Mouse (Mus musculus) midbrain, embryonic 16.5 days (tissue): ENCODE data around the gene Exoc4. TPM values are rescaled to one million over a fixed set of nuclear protein-coding genes. Genes with fewer than 3 reads are reported as not detected.

Experiments used
- ATAC-seq: fragments of 200-750 bp; cut with Nextera tagmentation; 2 replicates; pipeline ENCODE4 v1.8.0; 2017; ENCODE audit warnings: moderate TSS enrichment
- H3K27ac ChIP-seq: fragments of 300-500 bp; sonication (generic); 2 replicates; pipeline ENCODE4 v1.5.1; 2014; ENCODE audit warnings: mild to moderate bottlenecking, low read length, mixed read lengths
- H3K27me3 ChIP-seq: fragments of 300-500 bp; sonication (generic); 2 replicates; pipeline ENCODE4 v1.6.1; 2014; ENCODE audit warnings: low read depth, low read length, mixed read lengths; ENCODE audit not compliant: control insufficient read depth, insufficient read depth
- H3K36me3 ChIP-seq: fragments of 300-500 bp; sonication (generic); 2 replicates; pipeline ENCODE4 v1.6.1; 2014; ENCODE audit warnings: mild to moderate bottlenecking, low read length, moderate library complexity, mixed read lengths; ENCODE audit not compliant: control insufficient read depth, insufficient read depth
- H3K4me1 ChIP-seq: fragments of 300-500 bp; sonication (generic); 2 replicates; pipeline ENCODE4 v1.6.1; 2014; ENCODE audit warnings: mild to moderate bottlenecking, low read length, mixed read lengths; ENCODE audit not compliant: control insufficient read depth, insufficient read depth
- H3K4me2 ChIP-seq: fragments of 300-500 bp; sonication (generic); 2 replicates; pipeline ENCODE4 v1.6.1; 2014; ENCODE audit warnings: mild to moderate bottlenecking, low read length, mixed read lengths
- H3K4me3 ChIP-seq: fragments of 300-500 bp; sonication (generic); 2 replicates; pipeline ENCODE4 v1.5.1; 2014; ENCODE audit warnings: low read depth, mild to moderate bottlenecking, low read length, moderate library complexity, mixed read lengths
- H3K9ac ChIP-seq: fragments of 300-500 bp; sonication (generic); 2 replicates; pipeline ENCODE4 v1.6.1; 2014; ENCODE audit warnings: low read depth, low read length, mixed read lengths
- H3K9me3 ChIP-seq: fragments of 300-500 bp; sonication (generic); replicated peaks from 2 replicates; pipeline ENCODE4 v1.6.1; 2014; ENCODE audit warnings: mild to moderate bottlenecking, low read length, mixed read lengths; ENCODE audit not compliant: control insufficient read depth, poor library complexity, severe bottlenecking
- WGBS: fragments of 180-500 bp; shearing (Covaris S2); extraction: QIAGEN DNeasy Blood & Tissue Kit; methylation state at CpG from one replicate; pipeline ENCODE4 v1.1.7; 2014; 5-methylcytosine and 5-hydroxymethylcytosine counted together
- polyA plus RNA-seq: library from polyadenylated mRNA; unstranded; fragments of >200 nt; fragmentation: Nextera tagmentation; extraction: Ambion mirVana; gene quantifications from 2 replicates; pipeline ENCODE4 v1.2.1, GENCODE M21; 2015

The Exoc4 gene
- polyA plus RNA-seq, 1 experiment from 2014 or later, result 48.7 TPM

DNA sequence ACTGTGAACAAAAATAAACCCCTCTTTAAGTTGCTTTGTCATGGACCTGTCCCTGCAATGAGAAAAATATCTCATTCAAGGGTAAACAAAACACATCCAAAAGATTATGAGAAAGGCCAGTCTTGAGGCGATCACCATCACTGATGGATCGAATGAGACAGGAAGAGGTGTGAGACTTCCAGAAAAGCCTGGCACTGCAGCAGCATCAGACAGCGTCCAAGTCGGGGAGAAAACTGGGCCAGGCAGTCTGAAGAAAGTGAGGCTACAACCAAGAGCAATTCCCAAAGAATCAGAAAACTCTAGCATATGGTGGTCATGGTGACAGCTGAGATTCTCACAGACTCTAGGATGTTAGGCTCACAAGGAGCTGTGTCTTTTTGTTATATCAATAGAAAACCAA is 689.0 kb downstream of the Exoc4 start:
- no peak overlapping the region for H3K9ac ChIP-seq
- no peak for ATAC-seq
- no peaks in the 10 kb centered on the region for H3K27me3 ChIP-seq
- peaks cover 5% of the 10 kb centered on the region; the same call in 1 of the 2 replicates for H3K4me1 ChIP-seq
- H3K27ac ChIP-seq, result no peak overlapping the region
- H3K36me3 ChIP-seq, result no peaks in the 10 kb centered on the region
- no peak overlapping the region for H3K4me3 ChIP-seq
- H3K4me2 ChIP-seq, result no peak overlapping the region
- WGBS, result 96% methylated on average over 4 of the region's 4 CpGs
- H3K9me3 ChIP-seq, result no peaks in the 10 kb centered on the region

DNA sequence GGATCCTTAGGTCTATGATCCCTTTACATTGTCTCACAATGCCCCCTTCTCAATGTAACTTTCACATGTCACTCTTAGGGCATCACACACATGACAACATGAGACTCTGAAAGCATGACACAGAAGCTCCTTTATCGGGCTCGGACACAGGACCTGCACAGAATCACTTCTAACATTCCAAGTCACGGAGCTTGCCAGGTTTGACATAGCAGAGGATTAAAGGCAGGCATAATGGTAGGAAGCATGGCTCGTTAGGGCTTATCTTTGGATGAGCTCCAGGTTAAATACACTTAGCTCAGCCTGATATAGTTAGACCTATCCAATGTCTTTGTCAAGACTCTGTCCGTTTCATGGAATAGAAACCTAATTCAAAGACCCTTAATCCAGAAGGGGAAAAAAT is 690.3 kb downstream of the Exoc4 start:
- H3K9me3 ChIP-seq, result no peaks in the 10 kb centered on the region
- no peak overlapping the region for H3K9ac ChIP-seq
- WGBS, result 62% methylated on average over 5 of the region's 5 CpGs
- H3K4me3 ChIP-seq, result no peak overlapping the region
- no peak overlapping the region for H3K4me2 ChIP-seq
- peaks cover 5% of the 10 kb centered on the region; the same call in 1 of the 2 replicates for H3K4me1 ChIP-seq
- ATAC-seq, result no peak
- H3K27ac ChIP-seq, result no peak overlapping the region
- no peaks in the 10 kb centered on the region for H3K36me3 ChIP-seq
- H3K27me3 ChIP-seq, result no peaks in the 10 kb centered on the region

DNA sequence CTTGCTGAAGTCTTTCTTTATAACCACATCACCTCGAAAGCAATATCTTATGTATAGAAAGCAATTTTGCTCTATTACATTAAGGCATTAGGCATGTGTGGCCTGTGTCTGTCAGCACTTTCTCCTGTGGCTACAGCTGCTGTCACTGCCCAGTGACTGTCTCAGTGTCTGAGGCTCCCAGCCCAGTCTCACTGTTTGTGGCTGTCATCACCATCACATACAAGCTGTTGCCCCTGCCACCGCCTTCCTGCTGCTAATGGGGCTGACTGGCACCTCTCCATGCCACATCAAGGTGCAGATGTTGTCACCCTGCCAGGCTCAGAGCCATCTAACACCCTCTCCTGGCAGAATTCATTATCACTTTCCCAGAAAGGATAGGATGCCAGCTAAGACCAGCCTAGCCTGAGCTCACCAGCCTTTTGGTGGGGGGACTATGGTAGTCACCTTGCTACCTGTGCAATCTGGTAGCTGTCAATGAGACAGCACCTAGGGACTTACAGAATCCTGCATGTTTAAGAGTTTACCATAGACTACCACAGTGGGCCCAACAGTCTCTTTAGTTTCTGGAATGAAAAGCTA is 698.1 kb downstream of the Exoc4 start:
- Histone ChIP-seq H3K27ac (no peak overlapping the region), H3K4me1 (peaks cover 6% of the 10 kb centered on the region; the same call in 1 of the 2 replicates), H3K36me3 (no peaks in the 10 kb centered on the region), H3K4me3 (no peak overlapping the region), H3K27me3 (no peaks in the 10 kb centered on the region), H3K4me2 (no peak overlapping the region), H3K9ac (no peak overlapping the region), H3K9me3 (no peaks in the 10 kb centered on the region)
- ATAC-seq, result no peak
- WGBS, result 77% methylated on average over 2 of the region's 2 CpGs

DNA sequence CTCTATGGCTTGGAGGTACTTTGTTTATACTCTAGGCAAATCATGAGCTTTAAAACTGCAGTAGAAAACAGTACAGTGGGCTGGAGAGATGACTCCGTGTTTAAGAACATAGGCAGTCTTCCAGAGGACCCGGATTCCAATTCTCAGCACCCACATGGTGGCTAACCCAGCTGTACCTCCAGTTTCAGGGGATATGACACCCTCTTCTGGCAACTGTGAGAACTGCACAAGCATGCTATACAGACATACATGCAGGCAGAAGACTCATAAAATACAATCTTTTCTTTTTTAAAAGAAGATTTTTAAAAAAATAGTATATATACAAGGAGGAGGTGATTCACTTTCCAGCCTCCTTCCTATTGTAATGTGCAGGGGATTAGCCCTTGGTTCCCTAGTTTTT is 701.2 kb downstream of the Exoc4 start:
- Histone ChIP-seq H3K4me2 (no peak overlapping the region), H3K27ac (no peak overlapping the region), H3K9ac (no peak overlapping the region), H3K4me3 (no peak overlapping the region), H3K4me1 (peaks cover 9% of the 10 kb centered on the region; the same call in 1 of the 2 replicates), H3K27me3 (no peaks in the 10 kb centered on the region), H3K9me3 (no peaks in the 10 kb centered on the region), H3K36me3 (no peaks in the 10 kb centered on the region)
- no peak for ATAC-seq
- WGBS, result 91% methylated on average over 2 of the region's 2 CpGs

DNA sequence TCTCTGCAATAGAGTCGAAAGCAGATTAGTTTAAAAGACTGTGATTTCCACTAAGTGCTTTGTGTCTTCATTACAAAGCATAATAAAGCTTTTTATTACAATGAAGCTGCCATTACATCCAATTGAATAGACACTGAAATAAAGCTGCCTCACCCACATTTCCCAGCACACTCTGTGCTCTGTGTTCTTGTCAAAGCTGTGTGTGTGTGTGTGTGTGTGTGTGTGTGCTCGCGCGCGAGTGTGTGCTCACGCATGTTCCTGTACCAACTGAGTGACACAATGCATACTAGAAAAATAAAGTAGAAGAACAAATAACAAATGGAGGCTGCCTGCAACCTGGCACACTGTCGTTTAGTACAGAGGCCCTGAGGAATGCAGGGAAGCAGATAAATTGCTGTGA is 706.6 kb downstream of the Exoc4 start:
- H3K4me1 ChIP-seq, result peaks cover 8% of the 10 kb centered on the region; the same call in 1 of the 2 replicates
- no peak overlapping the region for H3K4me2 ChIP-seq
- H3K4me3 ChIP-seq, result no peak overlapping the region
- no peaks in the 10 kb centered on the region for H3K9me3 ChIP-seq
- no peak overlapping the region for H3K9ac ChIP-seq
- ATAC-seq, result no peak
- no peaks in the 10 kb centered on the region for H3K27me3 ChIP-seq
- no peaks in the 10 kb centered on the region for H3K36me3 ChIP-seq
- 53% methylated on average over 7 of the region's 7 CpGs for WGBS
- peak overlapping the region; percentile 4 for H3K27ac ChIP-seq

DNA sequence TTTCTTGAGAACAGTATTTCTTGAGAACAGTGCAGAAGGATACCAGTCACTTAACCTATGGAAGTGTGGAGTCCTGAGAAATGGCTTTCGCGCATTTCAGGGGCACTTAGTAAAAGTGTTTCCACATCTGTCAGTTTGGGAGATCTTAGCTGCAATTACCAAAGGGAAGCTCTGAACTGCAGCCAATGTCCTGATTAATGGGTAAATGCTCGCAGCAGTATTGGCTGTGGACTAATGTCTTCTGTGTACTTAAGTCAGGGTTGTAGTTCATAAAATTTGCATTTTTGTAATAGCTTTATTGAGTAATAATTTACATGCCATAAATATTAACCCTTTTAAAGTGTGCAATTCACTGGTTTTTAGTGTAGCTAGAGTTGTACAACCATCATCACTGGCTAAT is 709.4 kb downstream of the Exoc4 start:
- Histone ChIP-seq H3K36me3 (no peaks in the 10 kb centered on the region), H3K9ac (no peak overlapping the region), H3K9me3 (no peaks in the 10 kb centered on the region), H3K27me3 (no peaks in the 10 kb centered on the region), H3K4me3 (no peak overlapping the region), H3K27ac (no peak overlapping the region), H3K4me1 (peaks cover 8% of the 10 kb centered on the region), H3K4me2 (no peak overlapping the region)
- 69% methylated on average over 3 of the region's 3 CpGs for WGBS
- ATAC-seq, result no peak

DNA sequence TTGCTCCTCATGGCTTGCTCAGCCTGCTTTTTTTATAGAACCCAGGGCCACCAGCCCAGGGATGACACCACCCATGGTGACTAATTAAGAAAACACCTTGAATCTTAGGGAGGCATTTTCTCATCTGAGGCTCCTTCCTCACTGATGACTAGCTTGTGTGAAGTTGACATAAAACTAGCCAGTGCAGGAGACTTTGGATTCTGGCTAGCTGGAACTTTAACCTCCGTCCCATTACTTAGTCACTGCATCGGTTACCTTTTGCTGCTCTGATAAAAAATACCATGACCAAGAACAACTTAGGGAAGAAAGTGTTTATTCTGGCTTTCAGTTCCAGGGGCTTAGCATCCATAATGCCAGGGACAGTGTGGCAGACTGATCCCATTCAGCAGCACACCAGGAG is 711.9 kb downstream of the Exoc4 start:
- 94% methylated on average over 2 of the region's 2 CpGs for WGBS
- H3K4me1 ChIP-seq, result peaks cover 1% of the 10 kb centered on the region
- no peaks in the 10 kb centered on the region for H3K9me3 ChIP-seq
- no peak overlapping the region for H3K4me2 ChIP-seq
- H3K9ac ChIP-seq, result no peak overlapping the region
- H3K4me3 ChIP-seq, result no peak overlapping the region
- no peaks in the 10 kb centered on the region for H3K27me3 ChIP-seq
- no peak overlapping the region for H3K27ac ChIP-seq
- no peaks in the 10 kb centered on the region for H3K36me3 ChIP-seq
- no peak for ATAC-seq

DNA sequence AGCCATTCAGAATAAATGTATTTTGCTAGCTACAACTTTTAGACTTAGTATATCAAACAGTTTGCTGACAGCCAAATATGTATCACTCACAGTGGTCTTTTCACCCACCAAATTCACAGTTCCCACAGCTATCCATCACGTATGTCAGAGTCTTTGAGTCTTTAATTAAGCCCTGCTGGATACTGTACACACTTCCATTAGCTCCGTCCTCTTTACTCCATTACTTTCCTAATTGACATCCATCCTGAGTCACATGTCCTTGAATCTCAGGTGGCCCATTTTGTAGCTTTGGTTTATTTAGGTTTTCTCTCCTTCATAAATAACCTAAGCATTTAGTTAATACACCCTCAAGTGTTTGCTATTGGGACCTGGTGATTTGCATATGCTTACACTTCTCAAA is 714.2 kb downstream of the Exoc4 start:
- H3K4me1 ChIP-seq, result peaks cover 8% of the 10 kb centered on the region
- no peak overlapping the region for H3K27ac ChIP-seq
- WGBS, result 48% methylated on average over 2 of the region's 2 CpGs
- no peaks in the 10 kb centered on the region for H3K27me3 ChIP-seq
- H3K4me3 ChIP-seq, result no peak overlapping the region
- no peak overlapping the region for H3K4me2 ChIP-seq
- no peaks in the 10 kb centered on the region for H3K36me3 ChIP-seq
- H3K9ac ChIP-seq, result no peak overlapping the region
- ATAC-seq, result no peak
- H3K9me3 ChIP-seq, result no peaks in the 10 kb centered on the region

DNA sequence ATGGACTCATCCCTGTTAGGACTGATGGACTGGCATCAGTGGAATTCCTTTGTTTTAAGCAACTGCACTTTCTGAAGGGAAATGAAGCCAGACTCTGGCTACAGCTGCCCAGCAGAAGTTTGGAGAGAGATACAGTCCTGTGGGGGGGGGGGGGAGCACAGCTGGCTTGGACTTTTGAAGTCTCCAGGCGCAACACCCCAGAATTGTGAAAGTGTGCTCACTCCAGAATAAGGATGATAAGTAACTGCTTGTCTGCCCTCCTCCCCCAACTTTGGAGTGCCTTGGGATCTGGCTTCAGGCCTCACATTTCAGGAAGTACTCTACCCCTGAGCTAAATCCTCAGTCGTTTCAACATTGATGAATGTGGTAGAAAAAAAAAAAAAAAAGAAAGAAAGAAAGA is 716.7 kb downstream of the Exoc4 start:
- no peaks in the 10 kb centered on the region for H3K9me3 ChIP-seq
- no peak for ATAC-seq
- H3K36me3 ChIP-seq, result no peaks in the 10 kb centered on the region
- peaks cover 12% of the 10 kb centered on the region for H3K4me1 ChIP-seq
- no peak overlapping the region for H3K27ac ChIP-seq
- 51% methylated on average over 2 of the region's 2 CpGs for WGBS
- no peak overlapping the region for H3K4me3 ChIP-seq
- no peak overlapping the region for H3K9ac ChIP-seq
- no peak overlapping the region for H3K4me2 ChIP-seq
- H3K27me3 ChIP-seq, result no peaks in the 10 kb centered on the region
